Mouse (Mus musculus) liver, embryonic 16.5 days (tissue): ENCODE results near the gene Iqcf6. TPM values are rescaled to one million over a fixed set of nuclear protein-coding genes. Genes with fewer than 3 reads are reported as not detected.

Experiments used
- ATAC-seq: fragments of 200-750 bp; cut with Nextera tagmentation; 2 replicates; pipeline ENCODE4 v1.8.0; 2017; ENCODE audit warnings: low read depth, mild to moderate bottlenecking, moderate number of reproducible peaks, moderate library complexity
- H3K27ac ChIP-seq: fragments of 300-500 bp; sonication (generic); 2 replicates; pipeline ENCODE4 v1.5.1; 2014; ENCODE audit warnings: mild to moderate bottlenecking, low read length
- H3K27me3 ChIP-seq: fragments of 300-500 bp; sonication (generic); 2 replicates; pipeline ENCODE4 v1.6.1; 2014; ENCODE audit warnings: low read depth, low read length, mixed read lengths; ENCODE audit not compliant: control insufficient read depth, insufficient read depth
- H3K36me3 ChIP-seq: fragments of 300-500 bp; sonication (generic); 2 replicates; pipeline ENCODE4 v1.6.1; 2014; ENCODE audit warnings: mild to moderate bottlenecking; ENCODE audit not compliant: control insufficient read depth, insufficient read depth
- H3K4me1 ChIP-seq: fragments of 300-500 bp; sonication (generic); 2 replicates; pipeline ENCODE4 v1.6.1; 2014; ENCODE audit warnings: low read depth, low read length, mixed read lengths; ENCODE audit not compliant: control insufficient read depth
- H3K4me2 ChIP-seq: fragments of 300-500 bp; sonication (generic); 2 replicates; pipeline ENCODE4 v1.6.1; 2014; ENCODE audit warnings: low read depth, low read length, mixed read lengths
- H3K4me3 ChIP-seq: fragments of 300-500 bp; sonication (generic); 2 replicates; pipeline ENCODE4 v1.5.1; 2014; ENCODE audit warnings: low read depth, mild to moderate bottlenecking, low read length
- H3K9ac ChIP-seq: fragments of 300-500 bp; sonication (generic); 2 replicates; pipeline ENCODE4 v1.6.1; 2014; ENCODE audit warnings: low read depth, low read length
- H3K9me3 ChIP-seq: fragments of 300-500 bp; sonication (generic); replicated peaks from 2 replicates; pipeline ENCODE4 v1.6.1; 2016; ENCODE audit warnings: low read length; ENCODE audit not compliant: control insufficient read depth
- WGBS: fragments of 180-500 bp; shearing (Covaris S2); extraction: QIAGEN DNeasy Blood & Tissue Kit; methylation state at CpG from one replicate; pipeline ENCODE4 v1.1.7; 2014; ENCODE audit not compliant: insufficient replicate concordance; 5-methylcytosine and 5-hydroxymethylcytosine counted together
- polyA plus RNA-seq: library from polyadenylated mRNA; unstranded; fragments of >200 nt; fragmentation: Nextera tagmentation; extraction: Ambion mirVana; gene quantifications from 2 replicates; pipeline ENCODE4 v1.2.1, GENCODE M21; 2015

The Iqcf6 gene
- polyA plus RNA-seq, 1 experiment from 2014 or later, result not detected

DNA sequence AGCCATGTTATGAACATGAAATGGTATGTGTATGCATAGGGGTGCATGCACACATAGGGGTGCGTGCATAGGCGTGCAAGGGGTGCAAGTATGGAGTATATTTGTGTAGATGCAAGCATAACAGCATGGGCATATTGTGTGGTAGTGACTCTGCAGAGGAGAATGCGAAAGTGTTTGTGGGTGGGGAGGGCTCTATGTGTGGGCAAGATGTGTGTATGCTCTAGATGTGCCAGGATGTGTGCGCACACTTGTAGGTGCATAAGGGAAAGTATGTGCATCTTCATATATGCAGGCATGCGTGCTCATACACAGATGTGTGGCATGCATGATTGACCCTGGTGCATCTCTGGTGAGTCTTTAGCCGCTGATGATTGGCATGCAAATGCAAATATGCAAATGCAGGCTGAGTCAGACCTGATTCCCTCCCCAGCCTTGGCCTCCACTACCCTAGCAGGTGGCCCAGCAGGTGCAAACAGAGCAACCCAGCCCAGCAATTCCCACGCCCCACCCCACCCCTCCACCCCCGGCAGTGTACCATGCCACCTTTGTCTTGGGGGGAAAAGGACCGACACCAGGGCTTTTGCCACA, 19.4 kb downstream of the Iqcf6 start:
- Histone ChIP-seq H3K27me3 (no peaks in the 10 kb centered on the region), H3K36me3 (no peaks in the 10 kb centered on the region), H3K4me1 (no peaks in the 10 kb centered on the region; the same call in 1 of the 2 replicates), H3K9me3 (no peaks in the 10 kb centered on the region), H3K9ac (no peak overlapping the region), H3K27ac (no peak overlapping the region), H3K4me3 (no peak overlapping the region), H3K4me2 (no peak overlapping the region)
- no peak for ATAC-seq
- WGBS, result 60% methylated on average over 9 of the region's 9 CpGs

GRCm38 (mm10) chr9:106647226-106647625, 20.8 kb downstream of the Iqcf6 start:
- no peak overlapping the region for H3K27ac ChIP-seq
- H3K36me3 ChIP-seq, result no peaks in the 10 kb centered on the region
- 57% methylated on average over 27 of the region's 27 CpGs for WGBS
- H3K9me3 ChIP-seq, result no peaks in the 10 kb centered on the region
- no peaks in the 10 kb centered on the region; the same call in 1 of the 2 replicates for H3K4me1 ChIP-seq
- H3K27me3 ChIP-seq, result no peaks in the 10 kb centered on the region
- no peak overlapping the region for H3K4me3 ChIP-seq
- no peak overlapping the region for H3K9ac ChIP-seq
- ATAC-seq, result no peak
- no peak overlapping the region for H3K4me2 ChIP-seq

DNA sequence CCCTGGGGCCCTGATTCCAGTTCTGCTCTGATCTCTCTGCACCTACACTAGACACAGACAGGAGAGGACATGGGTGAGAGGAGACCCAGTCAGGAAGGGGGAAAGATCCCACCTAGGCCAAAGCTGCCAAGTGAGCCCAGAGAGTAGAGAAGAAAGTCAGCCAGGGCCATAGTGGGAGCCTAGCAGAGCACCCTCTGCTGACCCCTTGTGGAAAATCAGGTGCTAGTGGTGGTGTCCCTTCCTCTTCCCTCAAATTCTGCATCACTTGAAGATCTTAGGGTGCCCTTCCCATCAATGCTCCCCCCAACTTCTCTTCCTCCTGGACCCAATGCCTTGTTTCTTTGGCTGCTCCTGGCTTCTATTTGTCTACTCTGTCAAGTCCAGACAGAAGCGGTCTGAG, 26.3 kb downstream of the Iqcf6 start:
- H3K36me3 ChIP-seq, result no peaks in the 10 kb centered on the region
- H3K9me3 ChIP-seq, result no peaks in the 10 kb centered on the region
- H3K4me1 ChIP-seq, result no peaks in the 10 kb centered on the region
- H3K4me2 ChIP-seq, result no peak overlapping the region
- 50% methylated on average over 1 of the region's 1 CpGs for WGBS
- H3K4me3 ChIP-seq, result no peak overlapping the region
- no peak overlapping the region for H3K9ac ChIP-seq
- no peak overlapping the region for H3K27ac ChIP-seq
- no peak for ATAC-seq
- H3K27me3 ChIP-seq, result peaks cover 28% of the 10 kb centered on the region

DNA sequence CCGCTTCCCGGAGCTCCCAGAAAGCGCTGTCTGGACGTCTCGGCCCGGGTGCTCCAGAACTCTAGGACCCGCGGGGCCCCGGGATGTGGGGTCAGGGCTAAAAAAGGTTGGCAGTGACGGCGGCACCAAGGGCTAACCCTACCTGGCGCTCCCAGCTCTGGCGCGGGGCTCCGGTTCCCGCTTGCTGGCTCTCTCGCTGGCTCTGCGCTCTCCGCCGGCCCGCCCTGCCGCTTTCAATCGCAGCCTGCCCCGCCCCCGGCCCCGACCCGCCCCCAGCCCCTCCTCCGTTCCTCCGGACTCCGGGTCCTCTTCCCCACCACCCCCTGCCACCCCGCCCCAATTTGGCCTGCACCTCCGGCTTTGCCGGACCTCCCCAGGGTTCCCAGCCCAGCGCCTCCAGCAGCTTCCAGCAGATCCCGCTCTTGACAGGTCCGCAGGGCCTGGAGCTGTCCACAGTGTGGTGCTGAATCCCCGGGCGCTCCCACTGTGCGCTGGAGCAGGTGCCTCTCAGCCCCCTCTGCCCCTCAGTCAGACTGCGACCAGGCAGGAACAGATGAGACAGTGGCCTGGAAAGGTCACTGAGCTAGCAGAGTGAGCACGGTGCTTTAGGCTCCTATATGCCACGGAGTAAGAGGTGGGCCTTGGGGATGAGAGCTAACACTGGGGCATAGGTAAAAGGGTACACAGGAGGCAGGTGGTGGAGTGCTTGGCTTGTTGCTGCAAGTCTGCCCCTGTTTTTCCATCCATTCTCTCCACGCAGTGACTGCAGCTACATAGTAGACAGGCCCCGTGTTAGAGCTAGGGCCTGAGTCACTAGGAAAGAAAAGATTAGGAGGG, 29.7 kb downstream of the Iqcf6 start, which contains the start of gene Grm2:
Gene Grm2 (minus strand): TSS at position 199 of the 837 bp plus-strand sequence.
- peak within 1 kb of the TSS; percentile 38 for H3K4me2 ChIP-seq
- H3K4me1 ChIP-seq, result no peaks in the 10 kb centered on the region
- H3K9me3 ChIP-seq, result no peaks in the 10 kb centered on the region
- H3K27ac ChIP-seq, result no peak within 1 kb of the TSS
- ATAC-seq, result 0 out of 2 replicates have a peak, but pooled peaks have one; percentile 13
- WGBS, result 2% methylated on average over 44 of the region's 44 CpGs
- H3K4me3 ChIP-seq, result peak within 1 kb of the TSS; percentile 28; the same call in 1 of the 2 replicates
- peaks cover 28% of the 10 kb centered on the region for H3K27me3 ChIP-seq
- peaks cover 4% of the 10 kb centered on the region; the same call in 1 of the 2 replicates for H3K36me3 ChIP-seq
- no peak within 1 kb of the TSS for H3K9ac ChIP-seq

GRCm38 (mm10) chr9:106656820-106657219, 30.4 kb downstream of the Iqcf6 start:
- Histone ChIP-seq H3K36me3 (peaks cover 4% of the 10 kb centered on the region; the same call in 1 of the 2 replicates), H3K4me2 (no peak overlapping the region), H3K4me3 (no peak overlapping the region), H3K9ac (no peak overlapping the region), H3K9me3 (no peaks in the 10 kb centered on the region), H3K27ac (no peak overlapping the region), H3K27me3 (peaks cover 28% of the 10 kb centered on the region), H3K4me1 (no peaks in the 10 kb centered on the region)
- ATAC-seq, result no peak
- 37% methylated on average over 5 of the region's 5 CpGs for WGBS

- no peak overlapping the region for H3K9ac ChIP-seq
- 47% methylated on average over 5 of the region's 5 CpGs for WGBS
- H3K4me3 ChIP-seq, result no peak overlapping the region
- H3K27me3 ChIP-seq, result peaks cover 28% of the 10 kb centered on the region
- no peak overlapping the region for H3K4me2 ChIP-seq
- H3K36me3 ChIP-seq, result peaks cover 4% of the 10 kb centered on the region; the same call in 1 of the 2 replicates
- ATAC-seq, result no peak
- H3K9me3 ChIP-seq, result no peaks in the 10 kb centered on the region
- H3K27ac ChIP-seq, result no peak overlapping the region
- no peaks in the 10 kb centered on the region for H3K4me1 ChIP-seq
Observed at GRCm38 (mm10) chr9:106657592-106657991, 31.2 kb downstream of the Iqcf6 start.

- H3K4me1 ChIP-seq, result no peaks in the 10 kb centered on the region
- H3K4me2 ChIP-seq, result no peak overlapping the region
- ATAC-seq, result no peak
- no peak overlapping the region for H3K9ac ChIP-seq
- H3K36me3 ChIP-seq, result peaks cover 4% of the 10 kb centered on the region; the same call in 1 of the 2 replicates
- WGBS, result 76% methylated on average over 7 of the region's 7 CpGs
- peaks cover 21% of the 10 kb centered on the region for H3K27me3 ChIP-seq
- no peak overlapping the region for H3K4me3 ChIP-seq
- H3K27ac ChIP-seq, result no peak overlapping the region
- H3K9me3 ChIP-seq, result no peaks in the 10 kb centered on the region
Observed at GRCm38 (mm10) chr9:106659441-106659840, 33.1 kb downstream of the Iqcf6 start.

DNA sequence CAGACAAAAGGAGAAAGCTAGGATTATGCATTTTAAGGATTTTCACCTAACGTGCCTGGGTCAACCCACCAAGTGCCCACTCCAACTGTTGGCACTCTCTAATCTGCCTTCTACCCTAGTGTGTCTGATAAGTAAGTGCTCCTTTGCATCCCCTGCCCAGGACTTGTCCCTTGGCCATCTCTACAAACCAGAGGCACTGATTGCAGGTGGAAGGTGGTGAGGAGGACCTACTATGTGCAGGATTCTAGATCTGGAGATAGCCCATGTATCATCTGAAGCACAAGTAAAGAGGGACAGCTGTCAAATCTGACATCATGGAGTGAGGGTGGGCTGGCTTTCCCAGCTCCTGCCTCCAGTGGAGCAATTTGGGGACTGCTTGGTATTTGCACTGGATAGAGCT, 33.6 kb downstream of the Iqcf6 start:
- Histone ChIP-seq H3K27me3 (peaks cover 16% of the 10 kb centered on the region), H3K27ac (no peak overlapping the region), H3K36me3 (peaks cover 4% of the 10 kb centered on the region; the same call in 1 of the 2 replicates), H3K4me1 (no peaks in the 10 kb centered on the region), H3K9me3 (no peaks in the 10 kb centered on the region), H3K9ac (no peak overlapping the region), H3K4me3 (no peak overlapping the region), H3K4me2 (no peak overlapping the region)
- WGBS, result 61% methylated on average over 1 of the region's 1 CpGs
- ATAC-seq, result no peak

DNA sequence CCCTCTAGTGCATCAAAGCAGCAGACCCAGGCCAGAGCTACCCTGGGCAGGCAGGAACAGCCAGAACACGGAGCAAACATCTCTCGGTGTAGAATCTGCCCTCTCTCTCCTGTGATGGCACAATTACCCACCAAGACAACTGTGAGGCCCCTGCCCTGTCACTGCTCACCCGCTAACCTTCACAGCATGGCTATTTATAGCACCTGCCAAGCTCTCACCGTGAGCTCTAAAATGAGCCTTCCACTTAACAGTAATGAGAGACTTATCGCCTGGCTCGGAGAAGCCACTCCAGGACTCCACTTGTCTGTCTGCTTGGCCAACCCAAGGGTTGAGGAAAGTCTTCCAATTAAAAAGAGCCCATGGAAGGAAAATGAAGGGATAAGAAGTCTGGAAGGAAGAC, 36.8 kb downstream of the Iqcf6 start:
- Histone ChIP-seq H3K36me3 (peaks cover 4% of the 10 kb centered on the region; the same call in 1 of the 2 replicates), H3K27me3 (no peaks in the 10 kb centered on the region), H3K4me1 (no peaks in the 10 kb centered on the region), H3K9me3 (no peaks in the 10 kb centered on the region), H3K4me3 (no peak overlapping the region), H3K27ac (no peak overlapping the region), H3K9ac (no peak overlapping the region), H3K4me2 (no peak overlapping the region)
- ATAC-seq, result no peak
- 72% methylated on average over 6 of the region's 6 CpGs for WGBS
